Mouse (Mus musculus) embryo, embryonic 10 days (tissue): ENCODE measurements around the gene Tmem131l.
"Not testable (repeated sequence)": the region's sequence is repeated elsewhere in the genome, so short reads cannot be mapped to it uniquely, and the experiment has no call there.

Source experiments
- DNase-seq: peaks from one replicate; pipeline ENCODE4 v3.0.0-alpha.2; 2015; ENCODE audit warnings: low spot score

The Tmem131l gene

GRCm38 (mm10) chr3:83915102-83915501 lies 124.9 kb downstream of the Tmem131l start:
- DNase-seq: no peak

- no peak for DNase-seq
These were observed 129.3 kb downstream of the Tmem131l start for GRCm38 (mm10) chr3:83910707-83911106.

- no peak for DNase-seq
These were observed 133.8 kb downstream of the Tmem131l start for GRCm38 (mm10) chr3:83906185-83906584.

- no peak for DNase-seq
These were observed 134.8 kb downstream of the Tmem131l start for GRCm38 (mm10) chr3:83905161-83905560.

GRCm38 (mm10) chr3:83904176-83904958 lies 135.6 kb downstream of the Tmem131l start:
- no peak for DNase-seq

- DNase-seq: no peak
These were observed 137.0 kb downstream of the Tmem131l start for GRCm38 (mm10) chr3:83902943-83903342.

- no peak for DNase-seq
These were observed 137.5 kb downstream of the Tmem131l start for GRCm38 (mm10) chr3:83902459-83902858.

- DNase-seq: no peak
These were observed 139.1 kb downstream of the Tmem131l start for GRCm38 (mm10) chr3:83900756-83901373.

GRCm38 (mm10) chr3:83899556-83899955 lies 140.4 kb downstream of the Tmem131l start:
- peak; percentile 72 for DNase-seq

- no peak for DNase-seq
These were observed 141.7 kb downstream of the Tmem131l start for GRCm38 (mm10) chr3:83898246-83898645.

GRCm38 (mm10) chr3:83895811-83896210 lies 144.2 kb downstream of the Tmem131l start:
- no peak for DNase-seq

- DNase-seq: no peak
These were observed 144.9 kb downstream of the Tmem131l start for GRCm38 (mm10) chr3:83895111-83895510.

GRCm38 (mm10) chr3:83885163-83885562 lies 154.8 kb downstream of the Tmem131l start:
- no peak for DNase-seq

- not testable (repeated sequence) for DNase-seq
These were observed 160.5 kb downstream of the Tmem131l start for GRCm38 (mm10) chr3:83879261-83880050.

- no peak for DNase-seq
These were observed 161.2 kb downstream of the Tmem131l start for GRCm38 (mm10) chr3:83878801-83879200.

- DNase-seq: no peak
These were observed 163.7 kb downstream of the Tmem131l start for GRCm38 (mm10) chr3:83876299-83876698.

- not testable (repeated sequence) for DNase-seq
These were observed 164.9 kb downstream of the Tmem131l start for GRCm38 (mm10) chr3:83875078-83875477.

- not testable (repeated sequence) for DNase-seq
These were observed 167.1 kb downstream of the Tmem131l start for GRCm38 (mm10) chr3:83872853-83873252.

- DNase-seq: not testable (repeated sequence)
These were observed 168.0 kb downstream of the Tmem131l start for GRCm38 (mm10) chr3:83871962-83872361.

- DNase-seq: not testable (repeated sequence)
These were observed 168.4 kb downstream of the Tmem131l start for GRCm38 (mm10) chr3:83871559-83871958.

- DNase-seq: no peak
These were observed 170.2 kb downstream of the Tmem131l start for GRCm38 (mm10) chr3:83869776-83870175.

- not testable (repeated sequence) for DNase-seq
These were observed 172.9 kb downstream of the Tmem131l start for GRCm38 (mm10) chr3:83867026-83867425.

- DNase-seq: no peak
These were observed 174.8 kb downstream of the Tmem131l start for GRCm38 (mm10) chr3:83865216-83865615.
